Mouse (Mus musculus): ENCODE data around the gene Aldh18a1. TPM values are rescaled to one million over a fixed set of nuclear protein-coding genes. Genes with fewer than 3 reads are reported as not detected.

Gene Aldh18a1
- total and polyA plus RNA-seq, 3 experiments, result 35.3 to 214 (median 89.7) TPM

DNA sequence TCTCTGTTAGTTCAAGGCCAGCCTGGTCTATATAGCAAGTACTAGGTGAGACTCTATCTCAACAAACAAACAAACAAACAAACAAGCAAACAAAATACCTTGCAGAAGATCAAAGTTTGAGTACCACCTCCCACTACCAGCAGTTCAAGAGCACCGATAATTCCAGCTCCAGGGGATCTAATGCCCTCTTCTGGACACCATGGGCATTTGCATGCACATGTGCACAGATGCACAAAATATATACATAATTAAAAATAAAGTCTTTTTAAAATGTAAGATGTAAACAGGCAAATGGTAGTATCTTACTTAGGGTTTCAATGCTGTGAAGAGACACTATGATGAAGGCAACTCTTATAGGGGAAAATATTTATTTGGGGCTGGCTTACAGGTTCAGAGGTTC, 44.9 kb upstream of the Aldh18a1 start:
- no peak overlapping the region for H3K9ac ChIP-seq (ENCODE audit: control insufficient read depth, low read depth, low read length, poor library complexity, severe bottlenecking)
- H3K36me3 ChIP-seq (ENCODE audit: control insufficient read depth in 1 of 2, insufficient read depth in 2 of 2, low read length in 2 of 2), result peaks cover 0 to 9% of the 10 kb centered on the region in 2 experiments; a peak in 2 of 4 replicates
- no peaks in the 10 kb centered on the region for H3K79me2 ChIP-seq (ENCODE audit: control insufficient read depth, insufficient read depth, low read length, poor library complexity)
- no peak overlapping the region for H3K27ac ChIP-seq (ENCODE audit: control insufficient read depth, low read depth, low read length)
- H3K4me3 ChIP-seq (ENCODE audit: control insufficient read depth in 1 of 2, insufficient read depth in 1 of 2, low read depth in 2 of 2, low read length in 2 of 2), result no peak overlapping the region
- no peaks in the 10 kb centered on the region; a peak in 2 of 4 replicates for H3K27me3 ChIP-seq (ENCODE audit: control insufficient read depth in 1 of 2, insufficient read depth in 2 of 2, low read length in 2 of 2)
- H3K4me1 ChIP-seq (ENCODE audit: control insufficient read depth in 1 of 2, insufficient read depth in 2 of 2, low read length in 2 of 2), result peaks cover 5 to 13% of the 10 kb centered on the region in 2 experiments; a peak in 2 of 4 replicates
- no peak for TF ChIP-seq ETS1 (IDR thresholded peaks at IDR 0.05; ENCODE audit: low read depth, low read length)
- peak; percentile 37 for TF ChIP-seq RAD21 (IDR thresholded peaks at IDR 0.05; ENCODE audit: low read depth, low read length)
- TF ChIP-seq ZC3H11A (IDR thresholded peaks at IDR 0.05; ENCODE audit: low read depth, low read length), result 0 out of 2 replicates have a peak, but pooled peaks have one; percentile 26
- no peak for TF ChIP-seq TBP (IDR thresholded peaks at IDR 0.05; ENCODE audit: low read depth, low read length)
- 0 out of 2 replicates have a peak, but pooled peaks have one; percentile 59 for TF ChIP-seq MYC (IDR thresholded peaks at IDR 0.05; ENCODE audit: low read depth, low read length)
- TF ChIP-seq SMC3 (IDR thresholded peaks at IDR 0.05; ENCODE audit: low read depth, low read length), result peak; percentile 37
- peak; percentile 38 to 50 (median 39); a peak in 5 of 6 replicates for TF ChIP-seq CTCF (IDR thresholded peaks at IDR 0.05 in 2 of 3, conservative IDR thresholded peaks at IDR 0.05 in 1 of 3; ENCODE audit: control insufficient read depth in 1 of 3, insufficient read depth in 1 of 3, low read depth in 2 of 3, low read length in 3 of 3, poor library complexity in 1 of 3, severe bottlenecking in 1 of 3)
- no peak for TF ChIP-seq USF1 (IDR thresholded peaks at IDR 0.05; ENCODE audit: low read depth, low read length)
- H3K9me3 ChIP-seq (replicated peaks; ENCODE audit: insufficient read depth, low read length), result no peaks in the 10 kb centered on the region
- DNase-seq (ENCODE audit: low read depth, low spot score), result peak; percentile 27

DNA sequence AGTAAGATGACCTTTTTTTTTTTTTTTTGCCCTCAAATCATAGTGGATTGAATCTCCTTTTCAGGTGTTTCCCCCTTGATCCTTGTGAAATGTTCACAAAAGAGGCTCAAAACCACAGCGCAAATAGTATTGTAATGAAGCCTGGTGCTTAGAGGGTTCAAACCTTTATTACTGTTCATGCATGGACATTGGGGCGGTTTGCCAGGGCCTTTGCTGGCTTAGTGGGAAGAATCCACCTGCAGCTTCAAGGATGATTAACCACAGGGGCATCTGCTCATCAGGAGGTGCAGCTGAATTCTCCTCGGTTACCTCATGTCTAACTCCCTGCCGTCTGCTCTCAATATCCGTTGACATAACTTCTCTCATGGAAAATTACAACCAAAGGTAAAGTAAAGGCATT, 44.4 kb upstream of the Aldh18a1 start:
- DNase-seq (ENCODE audit: low read depth, low spot score), result no peak
- H3K27me3 ChIP-seq (ENCODE audit: control insufficient read depth in 1 of 2, insufficient read depth in 2 of 2, low read length in 2 of 2), result no peaks in the 10 kb centered on the region; a peak in 2 of 4 replicates
- H3K9ac ChIP-seq (ENCODE audit: control insufficient read depth, low read depth, low read length, poor library complexity, severe bottlenecking), result no peak overlapping the region
- H3K27ac ChIP-seq (ENCODE audit: control insufficient read depth, low read depth, low read length), result no peak overlapping the region
- H3K36me3 ChIP-seq (ENCODE audit: control insufficient read depth in 1 of 2, insufficient read depth in 2 of 2, low read length in 2 of 2), result peaks cover 0 to 9% of the 10 kb centered on the region in 2 experiments; a peak in 2 of 4 replicates
- H3K4me3 ChIP-seq (ENCODE audit: control insufficient read depth in 1 of 2, insufficient read depth in 1 of 2, low read depth in 2 of 2, low read length in 2 of 2), result no peak overlapping the region
- no peaks in the 10 kb centered on the region for H3K9me3 ChIP-seq (replicated peaks; ENCODE audit: insufficient read depth, low read length)
- TF ChIP-seq NELFE (IDR thresholded peaks at IDR 0.05; ENCODE audit: low read depth, low read length) (no peak), UBTF (IDR thresholded peaks at IDR 0.05; ENCODE audit: borderline replicate concordance, insufficient read depth, low read depth, low read length) (no peak), SMC3 (IDR thresholded peaks at IDR 0.05; ENCODE audit: low read depth, low read length) (no peak), MAFK (IDR thresholded peaks at IDR 0.05; ENCODE audit: borderline replicate concordance, low read depth, low read length) (no peak), TBP (IDR thresholded peaks at IDR 0.05; ENCODE audit: low read depth, low read length) (no peak), MAZ (IDR thresholded peaks at IDR 0.05; ENCODE audit: low read depth, low read length) (no peak), RAD21 (IDR thresholded peaks at IDR 0.05; ENCODE audit: low read depth, low read length) (no peak), SIN3A (IDR thresholded peaks at IDR 0.05; ENCODE audit: low read length) (no peak), ZMIZ1 (IDR thresholded peaks at IDR 0.05; ENCODE audit: low read depth, low read length) (no peak), TAL1 (IDR thresholded peaks at IDR 0.05; ENCODE audit: low read length) (no peak), MAX (IDR thresholded peaks at IDR 0.05; ENCODE audit: low read length) (no peak)
- H3K79me2 ChIP-seq (ENCODE audit: control insufficient read depth, insufficient read depth, low read length, poor library complexity), result no peaks in the 10 kb centered on the region
- H3K4me1 ChIP-seq (ENCODE audit: control insufficient read depth in 1 of 2, insufficient read depth in 2 of 2, low read length in 2 of 2), result peaks cover 5 to 13% of the 10 kb centered on the region in 2 experiments; a peak in 2 of 4 replicates

All from MEL (cell line).